Mouse (Mus musculus): ENCODE data around the gene E030018B13Rik. TPM values are rescaled to one million over a fixed set of nuclear protein-coding genes. Genes with fewer than 3 reads are reported as not detected.

E030018B13Rik gene
- total and polyA plus RNA-seq, 3 experiments, result 0.07 TPM; not detected in 2

- H3K27ac ChIP-seq (ENCODE audit: control insufficient read depth, low read depth, low read length), result no peak overlapping the region
- peaks cover 0 to 11% of the 10 kb centered on the region in 2 experiments; a peak in 2 of 4 replicates for H3K36me3 ChIP-seq (ENCODE audit: control insufficient read depth in 1 of 2, insufficient read depth in 2 of 2, low read length in 2 of 2)
Measured at GRCm38 (mm10) chr7:63956981-63957713, 40.5 kb downstream of the E030018B13Rik start.

GRCm38 (mm10) chr7:63957872-63958640, 41.4 kb downstream of the E030018B13Rik start:
- H3K4me3 ChIP-seq (ENCODE audit: control insufficient read depth in 1 of 2, insufficient read depth in 1 of 2, low read depth in 2 of 2, low read length in 2 of 2), result no peak overlapping the region
- no peak for DNase-seq (ENCODE audit: low read depth, low spot score)
- H3K4me1 ChIP-seq (ENCODE audit: control insufficient read depth in 1 of 2, insufficient read depth in 2 of 2, low read length in 2 of 2), result peaks cover 8 to 18% of the 10 kb centered on the region in 2 experiments; a peak in 3 of 4 replicates
- H3K27ac ChIP-seq (ENCODE audit: control insufficient read depth, low read depth, low read length), result no peak overlapping the region
- no peak overlapping the region for H3K9ac ChIP-seq (ENCODE audit: control insufficient read depth, low read depth, low read length, poor library complexity, severe bottlenecking)
- H3K9me3 ChIP-seq (replicated peaks; ENCODE audit: insufficient read depth, low read length), result no peaks in the 10 kb centered on the region
- H3K79me2 ChIP-seq (ENCODE audit: control insufficient read depth, insufficient read depth, low read length, poor library complexity), result no peaks in the 10 kb centered on the region
- H3K27me3 ChIP-seq (ENCODE audit: control insufficient read depth in 1 of 2, insufficient read depth in 2 of 2, low read length in 2 of 2), result no peaks in the 10 kb centered on the region
- peaks cover 0 to 3% of the 10 kb centered on the region in 2 experiments; a peak in 1 of 4 replicates for H3K36me3 ChIP-seq (ENCODE audit: control insufficient read depth in 1 of 2, insufficient read depth in 2 of 2, low read length in 2 of 2)
- TF ChIP-seq RAD21 (IDR thresholded peaks at IDR 0.05; ENCODE audit: low read depth, low read length) (no peak), SMC3 (IDR thresholded peaks at IDR 0.05; ENCODE audit: low read depth, low read length) (no peak), MAZ (IDR thresholded peaks at IDR 0.05; ENCODE audit: low read depth, low read length) (no peak), ZKSCAN1 (IDR thresholded peaks at IDR 0.05; ENCODE audit: low read depth, low read length) (no peak), EP300 (IDR thresholded peaks at IDR 0.05; ENCODE audit: low read depth in 1 of 2, low read length in 2 of 2) (no peak), UBTF (IDR thresholded peaks at IDR 0.05; ENCODE audit: borderline replicate concordance, insufficient read depth, low read depth, low read length) (no peak), USF1 (IDR thresholded peaks at IDR 0.05; ENCODE audit: low read depth, low read length) (no peak), NELFE (IDR thresholded peaks at IDR 0.05; ENCODE audit: low read depth, low read length) (no peak)

More at GRCm38 (mm10) chr7:63956981-63957713, 40.5 kb downstream of the E030018B13Rik start:
- Histone ChIP-seq H3K4me1 (ENCODE audit: control insufficient read depth in 1 of 2, insufficient read depth in 2 of 2, low read length in 2 of 2) (peaks cover 13 to 27% of the 10 kb centered on the region in 2 experiments; a peak in 3 of 4 replicates), H3K4me3 (ENCODE audit: control insufficient read depth in 1 of 2, insufficient read depth in 1 of 2, low read depth in 2 of 2, low read length in 2 of 2) (no peak overlapping the region), H3K9ac (ENCODE audit: control insufficient read depth, low read depth, low read length, poor library complexity, severe bottlenecking) (no peak overlapping the region), H3K27me3 (ENCODE audit: control insufficient read depth in 1 of 2, insufficient read depth in 2 of 2, low read length in 2 of 2) (no peaks in the 10 kb centered on the region), H3K9me3 (replicated peaks; ENCODE audit: insufficient read depth, low read length) (no peaks in the 10 kb centered on the region), H3K79me2 (ENCODE audit: control insufficient read depth, insufficient read depth, low read length, poor library complexity) (no peaks in the 10 kb centered on the region)
- no peak for DNase-seq (ENCODE audit: low read depth, low spot score)
- TF ChIP-seq TBP (IDR thresholded peaks at IDR 0.05; ENCODE audit: low read depth, low read length) (no peak), POLR2AphosphoS5 (IDR thresholded peaks at IDR 0.05; ENCODE audit: borderline replicate concordance, low read depth, low read length) (no peak), TCF12 (IDR thresholded peaks at IDR 0.05; ENCODE audit: low read depth, low read length) (no peak), POLR2AphosphoS2 (IDR thresholded peaks at IDR 0.05; ENCODE audit: low read length) (no peak), JUND (IDR thresholded peaks at IDR 0.05; ENCODE audit: low read depth, low read length) (no peak), USF1 (IDR thresholded peaks at IDR 0.05; ENCODE audit: low read depth, low read length) (no peak), NRF1 (IDR thresholded peaks at IDR 0.05; ENCODE audit: insufficient read depth, low read depth, low read length, poor library complexity, severe bottlenecking) (no peak), CTCF (IDR thresholded peaks at IDR 0.05 in 2 of 3, conservative IDR thresholded peaks at IDR 0.05 in 1 of 3; ENCODE audit: control insufficient read depth in 1 of 3, insufficient read depth in 1 of 3, low read depth in 2 of 3, low read length in 3 of 3, poor library complexity in 1 of 3, severe bottlenecking in 1 of 3) (no peak), MAZ (IDR thresholded peaks at IDR 0.05; ENCODE audit: low read depth, low read length) (no peak), CHD2 (IDR thresholded peaks at IDR 0.05; ENCODE audit: low read length) (no peak), MYB (IDR thresholded peaks at IDR 0.05; ENCODE audit: low read depth, low read length) (no peak), KAT2A (conservative IDR thresholded peaks at IDR 0.05; ENCODE audit: low read depth, low read length) (no peak), ZMIZ1 (IDR thresholded peaks at IDR 0.05; ENCODE audit: low read depth, low read length) (no peak), POLR2A (IDR thresholded peaks at IDR 0.05; ENCODE audit: control insufficient read depth in 1 of 2, insufficient read depth in 1 of 2, low read depth in 1 of 2, low read length in 2 of 2, poor library complexity in 1 of 2) (no peak), EP300 (IDR thresholded peaks at IDR 0.05; ENCODE audit: low read depth in 1 of 2, low read length in 2 of 2) (no peak), MXI1 (IDR thresholded peaks at IDR 0.05; ENCODE audit: low read depth, low read length) (no peak), ELF1 (IDR thresholded peaks at IDR 0.05; ENCODE audit: low read depth, low read length) (no peak), ETS1 (IDR thresholded peaks at IDR 0.05; ENCODE audit: low read depth, low read length) (no peak), GATA1 (IDR thresholded peaks at IDR 0.05; ENCODE audit: low read depth, low read length) (no peak)

All from MEL (cell line).